Mouse (Mus musculus) brain, embryonic 14.5 days (tissue): ENCODE data around the gene Hcrtr2.

Experiments
- CTCF ChIP-seq: fragments of 200-500 bp; IDR thresholded peaks from 2 replicates; pipeline ENCODE4 v1.5.1; 2012; ENCODE audit warnings: inconsistent platforms, mild to moderate bottlenecking, moderate library complexity, borderline replicate concordance; ENCODE audit not compliant: insufficient read depth, insufficient read length; ENCODE audit errors: extremely low read depth
- POLR2A ChIP-seq: fragments of 200-500 bp; IDR thresholded peaks from 2 replicates; pipeline ENCODE4 v1.6.1; 2012; ENCODE audit warnings: mild to moderate bottlenecking, inconsistent platforms, borderline replicate concordance; ENCODE audit not compliant: poor library complexity, insufficient read depth, insufficient read length, severe bottlenecking; ENCODE audit errors: extremely low read depth

- no peak for TF ChIP-seq POLR2A
- no peak for TF ChIP-seq CTCF
These were observed 109.0 kb downstream of the Hcrtr2 start for GRCm38 (mm10) chr9:76214678-76215077.
